Mouse (Mus musculus): ENCODE measurements around the gene Fkbp4. TPM values are rescaled to one million over a fixed set of nuclear protein-coding genes. Genes with fewer than 3 reads are reported as not detected.
A peak's percentile ranks its signal among the peaks of the same experiment; 100 is the strongest.

The Fkbp4 gene
- polyA plus RNA-seq, 1 experiment from 2014 or later = 180 TPM

DNA sequence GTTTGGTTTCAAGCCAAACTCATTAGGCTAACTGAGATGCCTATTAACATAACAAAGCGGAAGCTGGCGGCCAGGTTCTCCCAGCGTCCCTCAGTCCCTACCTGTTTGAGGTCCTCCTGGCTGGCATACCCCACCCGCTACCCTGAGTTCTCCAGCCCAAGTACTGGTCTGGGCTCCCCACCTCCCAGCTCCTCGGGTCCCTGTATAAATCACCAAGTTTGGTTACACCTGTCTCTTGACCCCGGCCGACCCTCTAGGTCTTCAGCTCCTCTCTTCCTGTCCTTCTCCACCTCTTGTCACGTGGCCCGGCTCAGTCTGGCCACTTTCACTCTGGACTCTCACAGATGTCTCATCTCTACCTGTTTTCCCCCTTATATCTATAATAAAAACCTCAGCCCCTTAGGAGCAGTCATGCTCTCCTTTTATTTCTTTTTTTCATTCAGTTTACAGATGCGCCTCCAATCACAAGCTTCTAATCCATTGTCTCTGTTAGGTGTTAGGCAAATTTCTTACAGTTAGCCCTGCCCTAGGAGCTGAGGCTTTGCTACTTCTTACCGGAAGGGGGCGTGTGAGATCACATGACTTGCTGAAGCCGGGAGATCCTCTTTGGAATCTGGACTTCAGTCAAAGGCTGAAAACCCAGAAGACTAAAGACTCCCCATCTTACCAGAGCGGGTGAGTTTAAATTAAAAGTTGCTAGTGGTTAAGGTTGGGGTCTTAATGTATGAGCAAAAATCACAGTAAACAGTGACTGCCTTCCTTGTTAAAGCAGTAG lies 7.5 kb upstream of the Fkbp4 start:
- Histone ChIP-seq H3K27me3 (ENCODE audit: control insufficient read depth, insufficient read depth, low read length) (no peaks in the 10 kb centered on the region), H3K9ac (ENCODE audit: low read length) (no peak overlapping the region), H3K4me2 (replicated peaks; ENCODE audit: low read depth) (peak overlapping the region; percentile 21), H3K27ac (replicated peaks) (no peak overlapping the region), H3K9me3 (ENCODE audit: control insufficient read depth, low read length) (no peaks in the 10 kb centered on the region), H3K4me3 (ENCODE audit: low read depth, low read length) (no peak overlapping the region), H3K4me1 (replicated peaks; ENCODE audit: control insufficient read depth, insufficient read depth) (no peaks in the 10 kb centered on the region), H3K36me3 (ENCODE audit: control insufficient read depth, insufficient read depth, low read length) (no peaks in the 10 kb centered on the region)
- ATAC-seq (ENCODE audit: low FRiP score, low TSS enrichment) (peak; percentile 85), DNase-seq (ENCODE audit: low spot score) (peak; percentile 60)
- peak; percentile 86 for TF ChIP-seq CTCF (IDR thresholded peaks at IDR 0.05; ENCODE audit: low read depth)
- no peak for TF ChIP-seq EP300 (optimal IDR thresholded peaks at IDR 0.05)
- 14% methylated on average over 14 of the region's 14 CpGs for WGBS

DNA sequence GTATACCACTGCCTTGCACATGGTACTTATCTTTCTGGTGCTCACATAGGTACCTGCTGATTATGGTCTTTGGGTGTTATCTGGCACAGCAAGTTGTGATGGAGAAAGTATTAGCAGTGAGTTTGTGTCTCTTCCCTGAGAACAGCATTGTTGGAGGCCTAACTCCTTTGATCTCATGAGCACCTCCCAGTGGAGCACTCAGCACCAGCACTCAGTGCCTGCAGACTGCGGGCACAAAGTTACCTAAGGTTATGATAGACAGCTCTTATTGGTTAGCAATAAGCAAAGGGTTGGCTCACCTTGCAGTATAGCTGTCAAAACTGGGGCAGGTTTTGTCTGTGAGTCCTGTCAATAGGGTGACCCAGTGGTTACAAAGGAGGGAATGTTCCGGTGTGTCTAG lies 1.8 kb upstream of the Fkbp4 start:
- TF ChIP-seq CTCF (IDR thresholded peaks at IDR 0.05; ENCODE audit: low read depth) = peak; percentile 34
- no peak for TF ChIP-seq EP300 (optimal IDR thresholded peaks at IDR 0.05)
- DNase-seq (ENCODE audit: low spot score) (no peak), ATAC-seq (ENCODE audit: low FRiP score, low TSS enrichment) (no peak)
- no peaks in the 10 kb centered on the region for H3K27me3 ChIP-seq (ENCODE audit: control insufficient read depth, insufficient read depth, low read length)
- H3K27ac ChIP-seq (replicated peaks) = no peak overlapping the region
- no peak overlapping the region for H3K4me2 ChIP-seq (replicated peaks; ENCODE audit: low read depth)
- no peaks in the 10 kb centered on the region for H3K9me3 ChIP-seq (ENCODE audit: control insufficient read depth, low read length)
- 0 out of 2 replicates have a peak, but pooled peaks cover 1% of the 10 kb centered on the region for H3K36me3 ChIP-seq (ENCODE audit: control insufficient read depth, insufficient read depth, low read length)
- H3K4me1 ChIP-seq (replicated peaks; ENCODE audit: control insufficient read depth, insufficient read depth) = 0 out of 2 replicates have a peak, but pooled peaks cover 3% of the 10 kb centered on the region
- H3K4me3 ChIP-seq (ENCODE audit: low read depth, low read length) = no peak overlapping the region
- 80% methylated on average over 2 of the region's 2 CpGs for WGBS
- no peak overlapping the region for H3K9ac ChIP-seq (ENCODE audit: low read length)

DNA sequence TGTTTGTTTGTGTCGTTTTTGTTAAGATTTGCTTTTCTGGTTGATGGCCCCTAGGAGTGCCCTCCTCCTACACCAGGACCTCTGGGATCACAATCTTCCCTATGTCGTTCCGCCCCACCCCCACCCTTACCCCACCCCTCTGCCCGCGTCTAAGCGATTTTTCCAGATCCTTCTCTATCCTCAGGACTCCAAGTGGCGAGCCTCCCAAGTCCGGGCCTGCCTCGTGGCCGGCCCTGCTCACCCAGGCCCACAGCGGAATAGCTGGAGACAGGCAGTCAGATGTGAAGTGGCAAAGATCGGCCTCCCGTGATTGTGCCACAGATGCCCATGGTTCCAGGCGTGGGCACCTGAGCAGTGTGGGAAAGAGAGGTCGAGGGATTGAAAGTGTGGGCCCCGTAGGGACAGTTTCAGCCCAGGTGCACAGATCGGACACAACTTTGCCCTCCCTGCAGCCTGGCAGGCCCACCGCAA lies 429 bp upstream of the Fkbp4 start:
- WGBS = 19% methylated on average over 18 of the region's 18 CpGs
- H3K36me3 ChIP-seq (ENCODE audit: control insufficient read depth, insufficient read depth, low read length) = peaks cover 12% of the 10 kb centered on the region
- H3K9me3 ChIP-seq (ENCODE audit: control insufficient read depth, low read length) = no peaks in the 10 kb centered on the region

DNA sequence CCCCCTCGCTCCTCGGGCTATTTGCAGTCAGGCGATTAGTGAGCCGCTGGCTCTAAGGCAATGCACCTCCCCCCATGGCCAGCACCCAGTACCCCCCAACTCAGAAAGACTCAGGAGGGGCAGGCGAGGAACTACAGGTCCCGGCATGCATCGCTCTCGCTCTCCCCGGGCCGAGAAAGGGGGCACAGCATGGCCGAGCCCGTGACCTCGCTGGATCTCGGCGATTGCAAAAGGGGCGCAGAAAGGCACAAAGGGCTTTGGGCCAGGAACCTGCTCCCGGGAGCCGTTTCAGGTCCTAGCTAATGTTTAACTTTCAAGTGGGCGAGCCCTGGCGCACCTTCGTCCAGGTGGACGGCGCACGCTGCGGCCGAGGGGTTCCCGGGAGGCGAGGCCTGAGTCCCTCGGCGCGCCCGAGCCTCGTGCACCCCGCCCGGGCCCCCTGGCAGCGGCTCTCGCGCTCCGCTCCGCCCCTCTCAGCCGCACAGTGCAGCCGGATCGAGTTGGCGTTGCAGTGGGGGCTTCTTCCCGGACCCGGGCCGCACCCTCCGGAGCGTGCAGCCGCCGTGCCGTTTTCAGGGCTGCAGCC lies 653 bp downstream of the Fkbp4 start:
- DNase-seq (ENCODE audit: low spot score) = peak; percentile 87
- Histone ChIP-seq H3K4me2 (replicated peaks; ENCODE audit: low read depth) (peak overlapping the region; percentile 71), H3K4me3 (ENCODE audit: low read depth, low read length) (peak overlapping the region; percentile 90), H3K4me1 (replicated peaks; ENCODE audit: control insufficient read depth, insufficient read depth) (0 out of 2 replicates have a peak, but pooled peaks cover 3% of the 10 kb centered on the region), H3K27ac (replicated peaks) (peak overlapping the region; percentile 97), H3K36me3 (ENCODE audit: control insufficient read depth, insufficient read depth, low read length) (peaks cover 23% of the 10 kb centered on the region), H3K9me3 (ENCODE audit: control insufficient read depth, low read length) (no peaks in the 10 kb centered on the region), H3K27me3 (ENCODE audit: control insufficient read depth, insufficient read depth, low read length) (no peaks in the 10 kb centered on the region), H3K9ac (ENCODE audit: low read length) (peak overlapping the region; percentile 91)
- WGBS = under 1% methylated on average over 52 of the region's 52 CpGs
- TF ChIP-seq EP300 (optimal IDR thresholded peaks at IDR 0.05) = no peak
- no peak for TF ChIP-seq CTCF (IDR thresholded peaks at IDR 0.05; ENCODE audit: low read depth)
- ATAC-seq (ENCODE audit: low FRiP score, low TSS enrichment) = peak; percentile 85

More for the DNA sequence above, 429 bp upstream of the Fkbp4 start:
- Histone ChIP-seq H3K4me3 (ENCODE audit: low read depth, low read length) (peak overlapping the region; percentile 90), H3K27me3 (ENCODE audit: control insufficient read depth, insufficient read depth, low read length) (no peaks in the 10 kb centered on the region), H3K27ac (replicated peaks) (peak overlapping the region; percentile 97), H3K4me2 (replicated peaks; ENCODE audit: low read depth) (peak overlapping the region; percentile 71), H3K9ac (ENCODE audit: low read length) (peak overlapping the region; percentile 61), H3K4me1 (replicated peaks; ENCODE audit: control insufficient read depth, insufficient read depth) (0 out of 2 replicates have a peak, but pooled peaks cover 3% of the 10 kb centered on the region)
- ATAC-seq (ENCODE audit: low FRiP score, low TSS enrichment) (peak; percentile 50), DNase-seq (ENCODE audit: low spot score) (no peak)
- TF ChIP-seq CTCF (IDR thresholded peaks at IDR 0.05; ENCODE audit: low read depth) (no peak; the same call in 1 of the 2 replicates), EP300 (optimal IDR thresholded peaks at IDR 0.05) (no peak)

DNA sequence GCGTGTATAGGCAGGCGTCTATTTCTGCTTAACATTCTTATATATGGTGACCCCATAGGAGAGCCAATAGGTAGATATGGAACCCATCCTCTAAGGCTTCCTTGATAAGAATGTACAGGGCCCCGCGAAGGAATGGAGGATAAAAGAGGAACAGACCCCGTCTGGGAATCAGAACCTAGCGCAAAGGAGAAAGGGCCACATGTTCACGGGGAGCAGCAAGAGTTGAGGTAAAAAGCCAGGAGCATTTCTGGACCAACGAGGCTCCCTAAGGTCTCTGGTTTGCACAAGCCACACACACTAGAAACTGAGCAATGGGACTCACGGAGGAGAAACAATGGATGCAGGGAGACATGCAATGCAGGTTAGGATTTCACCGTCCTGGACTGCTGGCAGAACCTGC lies 1.2 kb downstream of the Fkbp4 start:
- H3K27ac ChIP-seq (replicated peaks) = peak overlapping the region; percentile 97
- no peaks in the 10 kb centered on the region for H3K9me3 ChIP-seq (ENCODE audit: control insufficient read depth, low read length)
- 0 out of 2 replicates have a peak, but pooled peaks cover 3% of the 10 kb centered on the region for H3K4me1 ChIP-seq (replicated peaks; ENCODE audit: control insufficient read depth, insufficient read depth)
- no peak for DNase-seq (ENCODE audit: low spot score)
- no peaks in the 10 kb centered on the region for H3K27me3 ChIP-seq (ENCODE audit: control insufficient read depth, insufficient read depth, low read length)
- H3K4me3 ChIP-seq (ENCODE audit: low read depth, low read length) = peak overlapping the region; percentile 90
- WGBS = 3% methylated on average over 10 of the region's 10 CpGs
- TF ChIP-seq CTCF (IDR thresholded peaks at IDR 0.05; ENCODE audit: low read depth) (no peak), EP300 (optimal IDR thresholded peaks at IDR 0.05) (no peak)
- ATAC-seq (ENCODE audit: low FRiP score, low TSS enrichment) = no peak
- peak overlapping the region; percentile 91 for H3K9ac ChIP-seq (ENCODE audit: low read length)
- H3K36me3 ChIP-seq (ENCODE audit: control insufficient read depth, insufficient read depth, low read length) = peaks cover 26% of the 10 kb centered on the region
- H3K4me2 ChIP-seq (replicated peaks; ENCODE audit: low read depth) = peak overlapping the region; percentile 71
